Mouse (Mus musculus): ENCODE data around the gene Rps10. TPM values are rescaled to one million over a fixed set of nuclear protein-coding genes. Genes with fewer than 3 reads are reported as not detected.
A peak's percentile ranks its signal among the peaks of the same experiment; 100 is the strongest.

The Rps10 gene
- polyA plus RNA-seq, 1 experiment from 2014 or later, result 455 TPM

DNA sequence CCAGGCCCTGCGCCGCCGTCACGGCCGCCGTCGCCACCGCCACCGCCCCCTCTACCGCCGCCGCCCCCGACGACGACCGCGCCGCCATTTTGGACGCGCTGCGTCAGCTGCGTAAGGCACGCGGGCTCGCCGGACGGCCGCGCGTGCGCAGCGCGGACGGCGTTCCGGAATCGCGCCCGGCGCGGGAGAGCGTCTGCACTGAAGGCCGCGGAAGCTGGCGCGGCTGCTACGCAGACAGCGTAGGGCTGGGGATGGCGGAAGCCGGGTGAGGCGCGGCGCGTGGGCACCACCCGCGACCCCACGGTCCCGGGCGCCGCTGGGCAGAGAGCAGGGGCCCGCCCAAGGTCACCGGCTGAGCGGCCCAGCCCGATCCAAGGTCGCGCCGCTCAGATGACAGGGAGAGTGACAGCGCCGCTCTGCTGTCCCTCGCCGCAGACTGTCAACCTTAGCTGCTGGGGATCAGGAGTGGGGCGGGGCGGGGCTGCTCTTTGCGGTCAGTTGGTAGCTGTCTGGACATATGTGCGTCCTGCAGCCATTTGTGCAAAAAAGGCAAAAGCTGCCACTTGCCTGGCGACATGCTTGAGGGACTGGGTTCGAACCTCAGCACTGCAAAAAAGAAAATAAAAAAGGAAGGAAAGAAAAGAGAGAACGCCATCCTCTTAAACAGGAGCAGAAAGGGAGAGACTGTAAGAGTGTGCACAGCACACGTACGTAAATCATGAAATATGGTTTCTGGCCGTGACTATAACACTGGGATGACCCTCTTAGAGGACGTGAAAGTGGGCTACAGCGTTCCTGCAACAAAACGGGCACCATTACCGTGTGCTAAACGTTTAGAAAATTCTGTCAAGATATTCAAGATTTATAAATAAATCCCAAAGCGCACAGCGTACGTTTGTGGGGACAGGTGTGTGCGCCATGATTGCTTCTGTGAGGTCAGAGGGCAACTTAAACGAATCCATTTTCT is 12.8 kb downstream of the Rps10 start, which contains the start of gene Nudt3:
TSS of gene Nudt3 (minus strand) at position 136 of the 967 bp plus-strand sequence.
- no peaks in the 10 kb centered on the region for H3K27me3 ChIP-seq
- no peaks in the 10 kb centered on the region for H3K9me3 ChIP-seq
- peak within 1 kb of the TSS; percentile 96 for H3K4me3 ChIP-seq
- H3K9ac ChIP-seq, result peak within 1 kb of the TSS; percentile 99
- peaks cover 35% of the 10 kb centered on the region for H3K4me1 ChIP-seq (replicated peaks)
- peak within 1 kb of the TSS; percentile 66 for H3K4me2 ChIP-seq
- H3K27ac ChIP-seq (replicated peaks), result peak within 1 kb of the TSS; percentile 96
- ATAC-seq (ENCODE audit: low FRiP score, low read depth), result peak; percentile 91
- WGBS, result 9% methylated on average over 69 of the region's 91 CpGs
- H3K36me3 ChIP-seq, result no peaks in the 10 kb centered on the region

DNA sequence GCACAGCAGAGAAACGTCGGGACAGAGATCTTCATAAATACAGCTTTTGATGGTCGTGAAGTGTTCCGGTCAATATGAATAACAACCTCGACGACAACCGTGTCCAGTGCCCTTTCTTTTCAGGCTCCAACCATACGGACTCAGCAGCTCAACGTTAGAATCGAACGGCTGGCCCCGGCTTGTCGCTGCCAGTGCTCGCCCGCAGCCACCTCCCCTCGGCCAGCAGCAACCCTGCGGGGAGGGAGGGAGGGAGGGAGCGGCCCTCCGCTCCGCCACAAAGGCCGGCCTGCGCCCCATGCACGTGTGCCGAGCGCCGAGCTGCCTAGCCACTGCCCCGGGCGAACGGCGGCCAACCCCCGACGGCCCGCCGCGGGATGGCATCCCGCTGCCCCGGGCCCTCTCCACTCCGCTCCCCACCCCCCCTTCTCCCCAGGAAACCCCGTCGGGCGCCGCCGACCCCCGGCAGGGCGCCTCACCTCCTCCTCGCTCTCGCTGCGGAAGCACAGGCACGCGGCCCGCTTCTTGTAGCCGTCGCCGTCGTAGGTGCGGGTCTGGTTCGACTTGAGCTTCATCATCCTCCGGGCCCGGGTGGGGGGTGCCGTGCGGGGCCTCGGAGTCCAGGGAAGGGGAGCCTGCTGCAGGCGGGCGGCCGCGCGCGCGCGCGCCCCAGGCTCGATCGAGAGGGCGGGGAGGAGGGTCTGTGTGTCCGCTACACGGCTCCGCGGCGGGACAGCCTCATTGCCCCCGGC is 13.7 kb downstream of the Rps10 start:
- Histone ChIP-seq H3K27ac (replicated peaks) (peak overlapping the region; percentile 96), H3K9ac (peak overlapping the region; percentile 99), H3K9me3 (no peaks in the 10 kb centered on the region), H3K4me2 (peak overlapping the region; percentile 66), H3K27me3 (no peaks in the 10 kb centered on the region), H3K4me3 (peak overlapping the region; percentile 96), H3K36me3 (peaks cover under 1% of the 10 kb centered on the region; the same call in 1 of the 2 replicates), H3K4me1 (replicated peaks) (peaks cover 38% of the 10 kb centered on the region)
- WGBS, result 2% methylated on average over 52 of the region's 80 CpGs
- ATAC-seq (ENCODE audit: low FRiP score, low read depth), result peak; percentile 44

DNA sequence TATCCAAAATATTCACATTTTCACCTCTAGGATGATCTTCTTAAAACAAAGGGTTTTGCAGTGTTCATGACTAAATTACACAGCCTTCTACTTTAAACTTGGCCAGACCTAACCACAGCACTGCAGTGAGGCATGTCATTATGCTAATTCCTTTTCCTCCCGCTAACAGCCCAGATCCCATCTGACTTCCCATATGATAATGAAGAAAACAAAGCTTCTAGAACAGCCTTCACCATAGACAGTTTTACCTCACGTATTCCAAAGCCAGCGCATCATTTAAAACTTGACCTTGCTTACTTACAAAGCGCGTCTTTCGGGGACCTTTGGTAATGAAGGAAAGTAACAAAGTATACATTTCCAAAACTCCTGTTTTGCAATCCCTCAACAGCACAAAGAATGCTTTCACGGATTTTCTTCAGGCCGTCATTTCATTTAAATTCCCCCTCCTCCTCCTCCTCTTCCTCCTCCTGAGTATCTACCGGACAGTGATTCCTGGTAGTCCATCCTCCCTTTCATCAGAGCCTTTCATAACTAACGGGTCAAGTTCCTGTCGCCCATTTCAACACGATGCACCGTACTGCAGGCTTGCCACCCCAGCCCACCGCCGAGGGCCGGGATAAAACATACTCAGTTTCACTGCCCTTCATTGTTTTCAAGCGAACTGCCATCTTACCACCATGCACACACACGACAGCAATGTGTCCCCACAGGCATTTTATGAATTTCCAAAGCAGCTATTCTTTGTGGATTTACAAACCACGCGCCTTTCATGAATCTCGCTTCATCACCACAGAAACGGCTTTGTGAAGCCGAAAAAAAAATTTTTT is 14.6 kb downstream of the Rps10 start:
- Histone ChIP-seq H3K9me3 (no peaks in the 10 kb centered on the region), H3K27ac (replicated peaks) (peak overlapping the region; percentile 96), H3K4me1 (replicated peaks) (peaks cover 38% of the 10 kb centered on the region), H3K4me3 (peak overlapping the region; percentile 96), H3K4me2 (peak overlapping the region; percentile 66), H3K36me3 (peaks cover 6% of the 10 kb centered on the region; the same call in 1 of the 2 replicates), H3K27me3 (no peaks in the 10 kb centered on the region), H3K9ac (peak overlapping the region; percentile 99)
- WGBS, result 2% methylated on average over 23 of the region's 23 CpGs
- ATAC-seq (ENCODE audit: low FRiP score, low read depth), result no peak

DNA sequence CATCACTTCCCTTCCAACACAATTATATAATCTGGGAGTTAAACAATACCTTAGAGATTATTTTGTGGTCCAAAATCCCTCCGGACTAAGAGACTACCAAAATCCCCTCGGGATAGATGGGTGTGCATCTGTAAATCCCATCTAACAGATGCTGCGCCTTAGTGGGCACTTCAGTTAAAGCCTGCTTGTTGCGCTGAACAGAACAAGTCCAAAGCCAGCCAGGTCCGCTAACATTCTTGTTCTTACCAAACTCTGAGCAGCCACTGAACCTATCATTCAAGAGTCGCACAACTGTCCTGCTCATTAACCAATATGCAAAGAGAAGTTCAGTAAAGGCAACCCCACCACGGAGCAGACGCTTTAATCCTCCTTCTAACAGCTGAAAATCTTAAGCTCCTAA is 15.3 kb downstream of the Rps10 start:
- no peaks in the 10 kb centered on the region for H3K27me3 ChIP-seq
- H3K4me2 ChIP-seq, result peak overlapping the region; percentile 66
- peaks cover 6% of the 10 kb centered on the region; the same call in 1 of the 2 replicates for H3K36me3 ChIP-seq
- H3K4me1 ChIP-seq (replicated peaks), result peaks cover 38% of the 10 kb centered on the region
- H3K9me3 ChIP-seq, result no peaks in the 10 kb centered on the region
- H3K27ac ChIP-seq (replicated peaks), result peak overlapping the region; percentile 96
- H3K9ac ChIP-seq, result peak overlapping the region; percentile 99
- WGBS, result 26% methylated on average over 8 of the region's 8 CpGs
- peak overlapping the region; percentile 96 for H3K4me3 ChIP-seq
- no peak for ATAC-seq (ENCODE audit: low FRiP score, low read depth)

DNA sequence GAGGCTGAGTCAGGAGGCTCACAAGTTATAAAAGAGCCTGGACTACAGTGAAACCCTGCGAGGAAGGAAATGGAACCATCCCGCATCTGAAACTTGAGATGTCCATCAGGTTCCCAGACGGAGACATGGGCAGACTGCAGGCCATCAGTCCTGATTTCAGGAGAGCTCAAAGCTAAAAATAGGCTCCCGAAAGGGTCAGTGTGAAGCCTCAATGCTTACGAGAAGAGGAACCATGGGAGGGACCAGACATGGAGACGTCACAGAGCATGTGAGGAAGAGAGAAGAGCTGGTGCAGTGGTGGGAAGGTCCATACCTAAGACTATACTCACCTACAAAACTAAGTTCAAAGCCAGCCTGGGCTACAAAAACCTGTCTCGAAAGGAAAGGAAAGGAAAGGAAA is 21.1 kb downstream of the Rps10 start:
- Histone ChIP-seq H3K9me3 (no peaks in the 10 kb centered on the region), H3K9ac (no peak overlapping the region), H3K27ac (replicated peaks) (no peak overlapping the region), H3K4me2 (no peak overlapping the region), H3K4me3 (no peak overlapping the region), H3K27me3 (no peaks in the 10 kb centered on the region), H3K36me3 (peaks cover 6% of the 10 kb centered on the region; the same call in 1 of the 2 replicates), H3K4me1 (replicated peaks) (peaks cover 60% of the 10 kb centered on the region)
- no peak for ATAC-seq (ENCODE audit: low FRiP score, low read depth)
- WGBS, result 73% methylated on average over 7 of the region's 7 CpGs

DNA sequence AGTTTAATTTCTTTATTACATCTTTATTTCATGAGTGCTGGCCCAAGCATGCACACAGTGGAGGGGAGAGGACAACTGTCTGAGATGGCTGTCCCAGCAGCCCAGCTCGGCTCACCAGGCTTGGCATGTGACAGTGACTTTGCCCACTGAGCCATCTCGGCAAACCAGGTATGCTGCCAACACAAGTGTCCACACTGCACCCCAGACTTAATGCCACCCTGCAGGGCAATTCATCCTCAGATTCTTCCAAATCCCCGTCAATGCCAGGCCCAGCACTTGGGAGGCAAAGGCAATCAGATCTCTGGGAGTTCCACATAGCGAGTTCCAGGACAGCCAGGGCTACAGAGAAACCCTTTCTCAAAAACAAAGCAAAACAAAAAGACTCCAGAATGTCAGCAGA is 23.5 kb downstream of the Rps10 start:
- no peak for ATAC-seq (ENCODE audit: low FRiP score, low read depth)
- H3K9me3 ChIP-seq, result no peaks in the 10 kb centered on the region
- no peak overlapping the region for H3K4me2 ChIP-seq
- peaks cover 6% of the 10 kb centered on the region; the same call in 1 of the 2 replicates for H3K36me3 ChIP-seq
- H3K4me3 ChIP-seq, result no peak overlapping the region
- no peak overlapping the region for H3K27ac ChIP-seq (replicated peaks)
- WGBS, result 61% methylated on average over 4 of the region's 4 CpGs
- peaks cover 44% of the 10 kb centered on the region for H3K4me1 ChIP-seq (replicated peaks)
- H3K27me3 ChIP-seq, result no peaks in the 10 kb centered on the region
- H3K9ac ChIP-seq, result no peak overlapping the region

DNA sequence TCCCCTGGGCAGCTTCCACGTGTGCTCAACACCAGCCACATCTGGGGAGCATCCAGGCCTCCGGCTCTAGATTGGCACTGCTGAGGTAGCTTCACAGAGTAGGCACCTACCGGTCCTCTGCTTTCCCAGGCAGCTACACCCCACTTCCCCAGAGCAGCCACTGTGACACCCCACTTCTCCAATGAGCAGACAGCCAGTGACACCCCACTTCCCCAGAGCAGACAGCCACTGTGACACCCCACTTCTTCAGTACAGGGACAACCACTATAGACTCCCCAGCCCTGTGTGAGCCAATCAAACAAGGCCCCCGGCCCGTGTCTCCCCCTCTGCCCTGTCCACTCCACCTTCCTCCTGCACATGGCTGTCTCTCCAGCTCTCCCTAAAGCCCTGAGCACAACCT is 24.5 kb downstream of the Rps10 start:
- no peak for ATAC-seq (ENCODE audit: low FRiP score, low read depth)
- Histone ChIP-seq H3K4me1 (replicated peaks) (peaks cover 44% of the 10 kb centered on the region), H3K27me3 (no peaks in the 10 kb centered on the region), H3K4me2 (no peak overlapping the region), H3K36me3 (no peaks in the 10 kb centered on the region), H3K9ac (no peak overlapping the region), H3K4me3 (no peak overlapping the region), H3K27ac (replicated peaks) (no peak overlapping the region), H3K9me3 (no peaks in the 10 kb centered on the region)
- WGBS, result 89% methylated on average over 5 of the region's 5 CpGs

DNA sequence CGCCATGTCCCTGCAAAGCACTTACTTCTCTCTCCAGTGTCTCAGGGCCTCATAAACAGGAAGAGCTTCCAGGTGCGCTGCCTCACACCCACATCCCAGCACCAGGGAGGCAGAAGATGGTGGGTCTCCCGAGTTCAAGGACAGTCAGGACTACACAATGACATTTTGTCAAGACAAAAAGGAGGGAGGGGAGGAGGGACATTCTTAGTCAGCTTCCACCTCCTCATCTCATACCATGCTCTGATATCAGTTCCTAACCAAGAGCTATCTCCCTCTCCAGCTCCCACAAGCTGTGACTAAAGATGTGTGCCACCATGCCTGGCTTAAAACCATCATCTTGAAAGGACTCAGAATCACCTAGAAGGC is 25.0 kb downstream of the Rps10 start:
- no peaks in the 10 kb centered on the region for H3K27me3 ChIP-seq
- H3K4me1 ChIP-seq (replicated peaks), result peaks cover 44% of the 10 kb centered on the region
- H3K4me2 ChIP-seq, result no peak overlapping the region
- no peak overlapping the region for H3K9ac ChIP-seq
- H3K27ac ChIP-seq (replicated peaks), result 0 out of 2 replicates have a peak overlapping the region, but pooled peaks have one; percentile 28
- H3K9me3 ChIP-seq, result no peaks in the 10 kb centered on the region
- ATAC-seq (ENCODE audit: low FRiP score, low read depth), result no peak
- H3K36me3 ChIP-seq, result no peaks in the 10 kb centered on the region
- WGBS, result 82% methylated on average over 3 of the region's 3 CpGs
- no peak overlapping the region for H3K4me3 ChIP-seq

DNA sequence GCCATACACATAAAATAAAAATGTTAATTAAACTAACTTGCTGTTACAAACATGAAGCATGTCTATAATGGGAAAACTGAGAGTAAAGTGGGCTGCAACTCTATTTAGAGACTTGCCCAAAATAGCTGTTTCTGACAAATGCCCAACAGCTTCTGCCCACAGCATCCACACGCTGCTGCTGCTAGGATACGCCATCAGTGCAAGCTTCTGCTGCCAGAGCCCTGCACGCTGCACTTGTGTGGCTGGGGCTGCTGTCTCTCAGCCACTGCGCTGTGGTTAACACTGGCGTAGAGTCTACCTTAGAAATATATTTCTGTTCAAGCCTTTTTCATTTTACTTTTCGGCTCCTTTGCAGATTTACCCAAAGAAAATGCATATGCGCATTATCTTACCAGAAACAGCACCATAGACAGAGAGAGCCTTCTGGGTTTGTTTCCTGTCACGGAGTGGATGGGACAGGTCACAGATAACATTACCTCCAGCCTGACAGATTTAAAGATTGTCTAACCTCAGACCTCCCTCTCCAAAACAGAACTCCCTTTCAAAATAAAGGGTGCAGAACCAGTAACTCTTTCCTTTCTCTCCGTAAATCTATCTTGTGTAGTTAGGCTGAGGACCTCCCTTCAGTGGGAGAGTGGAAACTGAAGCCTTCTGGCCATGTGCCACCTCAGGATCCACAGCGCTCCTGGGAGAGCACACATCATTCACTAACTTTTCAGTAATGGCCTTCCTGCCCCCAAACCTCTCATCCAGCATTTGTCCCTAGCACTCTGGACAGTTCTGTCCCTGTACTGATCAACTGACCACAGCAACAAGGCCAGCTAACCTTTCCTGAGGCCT is 25.6 kb downstream of the Rps10 start:
- ATAC-seq (ENCODE audit: low FRiP score, low read depth), result no peak
- H3K9ac ChIP-seq, result no peak overlapping the region
- H3K4me3 ChIP-seq, result no peak overlapping the region
- peak overlapping the region; percentile 28; the same call in 1 of the 2 replicates for H3K27ac ChIP-seq (replicated peaks)
- peaks cover 48% of the 10 kb centered on the region for H3K4me1 ChIP-seq (replicated peaks)
- no peak overlapping the region for H3K4me2 ChIP-seq
- no peaks in the 10 kb centered on the region for H3K36me3 ChIP-seq
- 69% methylated on average over 10 of the region's 10 CpGs for WGBS
- no peaks in the 10 kb centered on the region for H3K27me3 ChIP-seq
- no peaks in the 10 kb centered on the region for H3K9me3 ChIP-seq

DNA sequence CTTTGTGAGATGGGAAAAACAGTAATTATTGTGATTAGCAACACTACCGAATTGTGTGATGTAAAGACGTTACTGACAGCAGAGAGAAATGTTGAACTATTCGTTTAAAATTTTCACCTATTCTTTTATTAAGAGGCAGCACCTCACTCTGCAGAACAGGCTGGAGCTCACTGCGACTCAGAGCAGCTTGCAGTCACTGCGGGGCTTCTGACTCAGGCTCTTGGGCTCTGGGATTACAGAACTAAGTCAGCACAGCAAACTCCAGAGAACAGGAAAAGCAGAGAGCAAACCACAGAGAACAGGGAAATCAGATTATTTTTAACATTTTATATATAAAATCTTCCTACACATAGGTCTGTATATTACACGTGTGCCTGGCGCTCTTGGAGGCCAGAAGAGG is 26.9 kb downstream of the Rps10 start:
- Histone ChIP-seq H3K9ac (no peak overlapping the region), H3K27me3 (no peaks in the 10 kb centered on the region), H3K4me3 (no peak overlapping the region), H3K36me3 (no peaks in the 10 kb centered on the region), H3K9me3 (no peaks in the 10 kb centered on the region), H3K27ac (replicated peaks) (no peak overlapping the region), H3K4me1 (replicated peaks) (peaks cover 52% of the 10 kb centered on the region), H3K4me2 (no peak overlapping the region)
- no peak for ATAC-seq (ENCODE audit: low FRiP score, low read depth)
- 86% methylated on average over 7 of the region's 7 CpGs for WGBS

All from hindbrain, embryonic 15.5 days (tissue).